Mouse (Mus musculus) heart, postnatal 0 days (tissue): ENCODE measurements around the gene Fry.

ENCODE experiments used
- CTCF ChIP-seq: IDR thresholded peaks from 2 replicates; pipeline ENCODE4 v1.5.1; 2016; ENCODE audit warnings: antibody characterized with exemption, control low read depth, low read depth
- EP300 ChIP-seq: IDR thresholded peaks from 2 replicates; pipeline ENCODE4 v1.6.1; 2016; ENCODE audit warnings: antibody characterized with exemption, low read depth

GRCm38 (mm10) chr5:150122095-150122494, 3.6 kb downstream of the Fry start:
- TF ChIP-seq CTCF (no peak), EP300 (no peak)
